In genomic region chr10:75921026-75921725, GRCm38 (mm10) we compare ENCODE assay signal across 8 mouse cellular contexts. TPM values are rescaled to one million over a fixed set of nuclear protein-coding genes. Genes with fewer than 3 reads are reported as not detected.
A peak's percentile ranks its signal among the peaks of the same experiment; 100 is the strongest.
DNase-seq lines count a peak whose midpoint lies in the region; ATAC-seq lines count a peak whose summit lies in the region.

Smarcb1 (minus strand) TSS chr10:75921617.

- peaks cover 49% of the 10 kb centered on the region for H3K4me1 ChIP-seq in hindbrain, embryonic 10.5 days (replicated peaks)

- peaks cover 61% of the 10 kb centered on the region for H3K36me3 ChIP-seq in hindbrain, embryonic 10.5 days

- H3K4me3 ChIP-seq in hindbrain, embryonic 10.5 days, result peak within 1 kb of the TSS; percentile 83

- ATAC-seq in frontal cortex, adult (ENCODE audit: low TSS enrichment), result peak; percentile 88

- DNase-seq in MEL-GATA-1-ER (ENCODE audit: extremely low read depth, low read depth), result peak; percentile 78
- DNase-seq in cerebellum, adult 9-10 months, result peak; percentile 96
- DNase-seq in hindbrain, embryonic 10.5 days (ENCODE audit: low spot score), result peak; percentile 94
- DNase-seq in layer of hippocampus, postnatal 10 days (ENCODE audit: low spot score in 2 of 2), result peak; percentile 95 to 97
- peak; percentile 96 for DNase-seq in lung, postnatal 10 days
- peak; percentile 94 for DNase-seq in ovary, postnatal 36 days (ENCODE audit: low spot score)
- peak; percentile 93 for DNase-seq in thymus, postnatal 25 days

- WGBS in hindbrain, embryonic 10.5 days, result under 1% methylated on average over 76 of the region's 76 CpGs

- peak within 1 kb of the TSS; percentile 98 for H3K27ac ChIP-seq in hindbrain, embryonic 10.5 days

- H3K9me3 ChIP-seq in hindbrain, embryonic 10.5 days, result no peaks in the 10 kb centered on the region

- no peaks in the 10 kb centered on the region for H3K27me3 ChIP-seq in hindbrain, embryonic 10.5 days (ENCODE audit: insufficient read depth, poor library complexity, severe bottlenecking)

RNA-seq across cellular contexts. Expression of gene Smarcb1, which starts in this region (rescaled TPM):
- 284 and 332 TPM in 2 replicates for polyA plus RNA-seq in hindbrain, embryonic 10.5 days (2016; fragmentation: Nextera tagmentation; extraction: Ambion mirVana)
- total RNA-seq in layer of hippocampus, postnatal 10 days (2021), result 10 to 100 TPM; 99.2 to 99.3 TPM

Comparison
In these comparisons a context has a peak if more than half of its experiments do, and no peak if none do; other contexts are left out.
1. Peak in every context shown above with its lines: DNase-seq, ATAC-seq, H3K4me3 ChIP-seq and H3K27ac ChIP-seq.